Mouse (Mus musculus): Measurements from ENCODE around the gene Gbf1. TPM values are rescaled to one million over a fixed set of nuclear protein-coding genes. Genes with fewer than 3 reads are reported as not detected.

Gene Gbf1
- polyA plus RNA-seq, 1 experiment from 2014 or later: 71.8 TPM

DNA sequence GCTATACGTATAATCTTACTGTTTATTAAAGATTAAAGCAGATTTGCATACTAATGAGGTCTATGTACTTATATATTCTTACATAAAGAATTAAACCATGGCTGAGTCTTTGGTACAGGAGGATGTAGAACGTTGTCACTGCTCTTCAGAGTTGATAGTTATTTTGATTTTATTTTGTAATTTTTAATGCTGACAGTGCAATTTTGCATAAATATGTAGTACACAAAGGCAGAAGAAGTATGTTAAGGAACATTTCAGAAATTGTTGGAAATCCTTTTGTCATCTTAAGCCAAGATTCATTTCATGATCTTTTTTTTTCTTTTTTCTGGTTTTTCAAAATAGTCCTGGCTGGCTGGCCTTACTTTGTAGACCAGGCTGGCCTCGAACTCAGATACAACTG, 17.1 kb downstream of the Gbf1 start:
- Histone ChIP-seq H3K9me3 (ENCODE audit: control insufficient read depth, low read length) (no peaks in the 10 kb centered on the region), H3K9ac (replicated peaks; ENCODE audit: low read length) (no peak overlapping the region), H3K27ac (replicated peaks; ENCODE audit: low read depth, low read length) (no peak overlapping the region), H3K4me3 (replicated peaks; ENCODE audit: low read depth, low read length) (no peak overlapping the region), H3K4me2 (ENCODE audit: low read length) (no peak overlapping the region), H3K27me3 (ENCODE audit: control insufficient read depth, insufficient read depth, low read length) (no peaks in the 10 kb centered on the region), H3K36me3 (ENCODE audit: control insufficient read depth, insufficient read depth, low read length) (peaks cover 45% of the 10 kb centered on the region), H3K4me1 (ENCODE audit: control insufficient read depth, insufficient read depth, low read length) (no peaks in the 10 kb centered on the region)
- DNase-seq (no peak), ATAC-seq (ENCODE audit: low FRiP score, low TSS enrichment) (no peak)
- WGBS: 51% methylated on average over 3 of the region's 3 CpGs

DNA sequence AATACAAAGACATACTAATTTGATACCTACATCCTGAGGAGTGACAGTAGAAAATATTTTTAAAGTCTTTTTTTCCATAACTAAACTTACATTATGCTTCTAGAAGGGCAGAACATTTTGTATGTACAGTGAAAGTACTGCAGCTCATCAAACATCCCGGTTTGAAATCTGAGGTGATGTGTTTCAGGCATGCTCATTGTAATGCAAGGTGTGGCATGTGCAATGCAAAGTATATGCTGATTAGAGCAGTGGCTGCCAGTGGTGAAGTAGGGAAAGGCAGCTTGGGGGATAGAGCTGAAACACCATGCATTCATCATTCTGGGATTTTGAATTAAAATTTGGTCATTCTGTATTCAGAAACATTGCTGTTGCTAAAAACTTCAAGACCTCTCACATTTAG, 17.6 kb downstream of the Gbf1 start:
- Histone ChIP-seq H3K4me1 (ENCODE audit: control insufficient read depth, insufficient read depth, low read length) (no peaks in the 10 kb centered on the region), H3K9ac (replicated peaks; ENCODE audit: low read length) (no peak overlapping the region), H3K27ac (replicated peaks; ENCODE audit: low read depth, low read length) (no peak overlapping the region), H3K4me3 (replicated peaks; ENCODE audit: low read depth, low read length) (no peak overlapping the region), H3K9me3 (ENCODE audit: control insufficient read depth, low read length) (no peaks in the 10 kb centered on the region), H3K36me3 (ENCODE audit: control insufficient read depth, insufficient read depth, low read length) (peaks cover 40% of the 10 kb centered on the region), H3K27me3 (ENCODE audit: control insufficient read depth, insufficient read depth, low read length) (no peaks in the 10 kb centered on the region), H3K4me2 (ENCODE audit: low read length) (no peak overlapping the region)
- WGBS: 49% methylated on average over 1 of the region's 1 CpGs
- ATAC-seq (ENCODE audit: low FRiP score, low TSS enrichment) (no peak), DNase-seq (peak; percentile 12)

DNA sequence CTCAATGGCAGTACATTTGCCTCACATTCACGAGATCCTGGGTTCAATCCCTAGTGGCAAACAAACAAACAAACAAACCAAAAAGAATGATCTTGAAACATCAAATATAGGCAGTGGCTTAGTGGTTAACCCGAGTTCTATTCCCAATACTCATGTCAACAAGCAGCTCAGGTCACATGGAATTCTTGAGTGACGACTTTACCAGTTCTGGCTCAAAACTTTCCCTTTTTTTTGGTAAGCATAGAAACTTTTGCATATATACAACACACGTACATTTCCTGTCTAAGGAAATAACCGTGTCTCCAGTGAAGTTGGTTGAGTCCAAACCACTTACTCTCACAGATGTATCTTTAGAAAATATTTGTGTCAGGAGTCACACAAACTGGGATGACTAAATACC, 20.2 kb downstream of the Gbf1 start:
- Histone ChIP-seq H3K9ac (replicated peaks; ENCODE audit: low read length) (no peak overlapping the region), H3K27me3 (ENCODE audit: control insufficient read depth, insufficient read depth, low read length) (no peaks in the 10 kb centered on the region), H3K4me2 (ENCODE audit: low read length) (no peak overlapping the region), H3K27ac (replicated peaks; ENCODE audit: low read depth, low read length) (no peak overlapping the region), H3K9me3 (ENCODE audit: control insufficient read depth, low read length) (no peaks in the 10 kb centered on the region), H3K36me3 (ENCODE audit: control insufficient read depth, insufficient read depth, low read length) (peaks cover 22% of the 10 kb centered on the region), H3K4me1 (ENCODE audit: control insufficient read depth, insufficient read depth, low read length) (no peaks in the 10 kb centered on the region), H3K4me3 (replicated peaks; ENCODE audit: low read depth, low read length) (no peak overlapping the region)
- no peak for DNase-seq
- WGBS: 90% methylated on average over 5 of the region's 5 CpGs
- ATAC-seq (ENCODE audit: low FRiP score, low TSS enrichment): no peak

DNA sequence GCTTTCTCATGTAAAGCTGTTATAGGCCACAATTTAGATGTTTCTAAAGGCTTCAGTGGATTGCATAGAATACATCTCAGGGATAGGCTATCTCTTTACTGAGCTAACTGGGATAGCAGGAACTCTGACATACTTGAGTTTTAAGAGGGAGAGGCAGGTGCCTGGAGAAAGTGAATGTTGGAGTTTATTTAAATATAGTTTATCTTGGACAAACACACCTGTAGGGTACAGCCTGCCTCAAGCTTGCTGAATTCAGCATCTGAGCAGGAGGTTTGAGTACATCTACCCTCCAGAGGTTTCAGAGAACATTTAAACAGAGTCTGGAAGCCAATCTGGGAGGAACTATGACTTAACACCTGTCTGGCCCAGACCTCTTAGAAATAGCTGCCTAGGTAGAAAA, 22.9 kb downstream of the Gbf1 start:
- peaks cover 22% of the 10 kb centered on the region for H3K36me3 ChIP-seq (ENCODE audit: control insufficient read depth, insufficient read depth, low read length)
- no peak overlapping the region for H3K4me3 ChIP-seq (replicated peaks; ENCODE audit: low read depth, low read length)
- H3K9ac ChIP-seq (replicated peaks; ENCODE audit: low read length): no peak overlapping the region
- no peak overlapping the region for H3K27ac ChIP-seq (replicated peaks; ENCODE audit: low read depth, low read length)
- DNase-seq (no peak), ATAC-seq (ENCODE audit: low FRiP score, low TSS enrichment) (no peak)
- H3K27me3 ChIP-seq (ENCODE audit: control insufficient read depth, insufficient read depth, low read length): no peaks in the 10 kb centered on the region
- H3K4me1 ChIP-seq (ENCODE audit: control insufficient read depth, insufficient read depth, low read length): peaks cover 4% of the 10 kb centered on the region; the same call in 1 of the 2 replicates
- H3K9me3 ChIP-seq (ENCODE audit: control insufficient read depth, low read length): no peaks in the 10 kb centered on the region
- H3K4me2 ChIP-seq (ENCODE audit: low read length): no peak overlapping the region

DNA sequence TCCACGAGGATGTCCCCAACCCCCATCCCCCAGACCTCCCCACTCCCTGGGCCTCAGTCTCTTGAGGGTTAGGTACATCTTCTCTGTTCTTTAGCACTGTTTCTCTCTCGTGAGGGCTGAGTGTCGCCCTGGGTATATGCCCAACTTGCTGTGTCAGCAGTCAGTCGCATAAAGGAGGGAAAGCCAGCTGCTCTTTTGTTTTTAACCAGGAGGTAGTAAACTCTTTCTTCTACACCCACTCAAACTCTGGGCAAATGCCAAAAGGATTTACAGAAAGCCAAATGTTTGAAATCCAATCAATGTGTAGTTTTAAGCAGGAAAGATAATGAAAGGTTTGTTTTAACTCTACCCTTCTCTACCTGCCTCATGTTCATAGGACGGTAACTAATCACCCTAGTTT, 24.7 kb downstream of the Gbf1 start:
- ATAC-seq (ENCODE audit: low FRiP score, low TSS enrichment) (no peak), DNase-seq (no peak)
- Histone ChIP-seq H3K36me3 (ENCODE audit: control insufficient read depth, insufficient read depth, low read length) (peaks cover 12% of the 10 kb centered on the region), H3K9me3 (ENCODE audit: control insufficient read depth, low read length) (no peaks in the 10 kb centered on the region), H3K9ac (replicated peaks; ENCODE audit: low read length) (no peak overlapping the region), H3K4me2 (ENCODE audit: low read length) (no peak overlapping the region), H3K4me3 (replicated peaks; ENCODE audit: low read depth, low read length) (no peak overlapping the region), H3K4me1 (ENCODE audit: control insufficient read depth, insufficient read depth, low read length) (peaks cover 5% of the 10 kb centered on the region; the same call in 1 of the 2 replicates), H3K27ac (replicated peaks; ENCODE audit: low read depth, low read length) (no peak overlapping the region), H3K27me3 (ENCODE audit: control insufficient read depth, insufficient read depth, low read length) (no peaks in the 10 kb centered on the region)
- WGBS: 58% methylated on average over 5 of the region's 5 CpGs

DNA sequence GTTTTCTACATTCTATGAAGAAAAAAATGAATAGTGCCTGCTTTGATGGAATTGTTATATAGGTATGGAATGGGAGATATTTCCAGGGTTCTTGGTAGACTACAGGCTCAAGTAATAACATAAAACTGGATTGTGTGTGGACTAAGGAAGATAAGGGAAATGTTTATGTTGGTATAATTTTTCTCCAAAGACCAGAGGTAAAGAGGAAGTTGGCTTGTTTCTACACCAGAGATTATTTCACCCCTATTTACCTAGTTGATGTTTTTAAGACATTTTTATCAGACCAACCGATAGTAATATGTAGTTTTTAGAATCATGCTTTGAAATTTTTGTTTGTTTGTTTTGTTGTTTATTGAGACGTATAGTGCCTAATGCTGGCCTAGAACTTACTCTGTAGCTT, 28.0 kb downstream of the Gbf1 start:
- ATAC-seq (ENCODE audit: low FRiP score, low TSS enrichment) (no peak), DNase-seq (no peak)
- Histone ChIP-seq H3K4me2 (ENCODE audit: low read length) (no peak overlapping the region), H3K9ac (replicated peaks; ENCODE audit: low read length) (no peak overlapping the region), H3K9me3 (ENCODE audit: control insufficient read depth, low read length) (no peaks in the 10 kb centered on the region), H3K36me3 (ENCODE audit: control insufficient read depth, insufficient read depth, low read length) (peaks cover 6% of the 10 kb centered on the region), H3K4me3 (replicated peaks; ENCODE audit: low read depth, low read length) (no peak overlapping the region), H3K4me1 (ENCODE audit: control insufficient read depth, insufficient read depth, low read length) (peaks cover 5% of the 10 kb centered on the region; the same call in 1 of the 2 replicates), H3K27ac (replicated peaks; ENCODE audit: low read depth, low read length) (no peak overlapping the region), H3K27me3 (ENCODE audit: control insufficient read depth, insufficient read depth, low read length) (no peaks in the 10 kb centered on the region)
- 97% methylated on average over 2 of the region's 2 CpGs for WGBS

DNA sequence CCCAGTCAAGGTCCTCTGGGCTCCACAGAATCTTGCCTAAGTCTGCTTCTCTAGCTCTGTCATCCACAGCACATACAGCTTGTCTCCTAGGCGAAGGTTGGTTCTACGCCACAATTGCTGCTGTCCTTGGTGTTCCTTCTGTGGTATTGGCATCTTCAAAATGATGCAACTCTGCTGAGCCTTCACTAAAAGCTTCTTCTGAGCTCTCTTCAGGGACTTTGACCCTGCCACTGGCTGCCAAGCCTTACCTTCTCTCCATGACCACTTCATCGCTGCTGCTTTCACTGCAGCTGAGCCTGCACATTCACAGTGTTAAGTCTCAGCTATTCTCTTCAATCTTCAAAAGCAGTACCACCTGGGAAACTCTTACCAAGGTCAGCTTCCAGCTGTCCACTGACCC, 29.9 kb downstream of the Gbf1 start:
- DNase-seq: no peak
- H3K9ac ChIP-seq (replicated peaks; ENCODE audit: low read length): no peak overlapping the region
- WGBS: 91% methylated on average over 3 of the region's 3 CpGs

DNA sequence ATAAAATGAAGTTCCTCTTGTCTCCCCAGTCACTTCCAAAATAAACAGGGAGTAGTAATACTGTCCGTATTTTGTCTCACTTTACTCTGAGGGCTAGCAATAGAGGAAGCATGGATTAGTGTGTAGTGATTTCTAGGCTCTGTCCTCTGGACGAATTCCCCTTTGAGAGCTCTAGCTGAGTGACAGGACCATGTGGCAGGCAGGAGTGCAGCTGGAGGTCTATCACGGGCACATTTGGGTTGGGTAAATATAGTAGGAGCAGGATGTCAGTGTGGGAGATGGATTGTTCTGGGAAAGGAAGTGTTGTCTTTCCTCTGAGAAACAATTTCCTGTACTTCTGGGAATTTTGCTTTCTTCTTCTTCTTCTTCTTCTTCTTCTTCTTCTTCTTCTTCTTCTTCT, 34.3 kb downstream of the Gbf1 start:
- Histone ChIP-seq H3K9me3 (ENCODE audit: control insufficient read depth, low read length) (no peaks in the 10 kb centered on the region), H3K4me3 (replicated peaks; ENCODE audit: low read depth, low read length) (no peak overlapping the region), H3K27me3 (ENCODE audit: control insufficient read depth, insufficient read depth, low read length) (no peaks in the 10 kb centered on the region), H3K4me1 (ENCODE audit: control insufficient read depth, insufficient read depth, low read length) (no peaks in the 10 kb centered on the region), H3K36me3 (ENCODE audit: control insufficient read depth, insufficient read depth, low read length) (peaks cover 6% of the 10 kb centered on the region), H3K9ac (replicated peaks; ENCODE audit: low read length) (no peak overlapping the region), H3K27ac (replicated peaks; ENCODE audit: low read depth, low read length) (no peak overlapping the region), H3K4me2 (ENCODE audit: low read length) (no peak overlapping the region)
- WGBS: 60% methylated on average over 3 of the region's 3 CpGs
- DNase-seq: no peak
- ATAC-seq (ENCODE audit: low FRiP score, low TSS enrichment): no peak

More for the DNA sequence above, 29.9 kb downstream of the Gbf1 start:
- ATAC-seq (ENCODE audit: low FRiP score, low TSS enrichment): no peak
- H3K36me3 ChIP-seq (ENCODE audit: control insufficient read depth, insufficient read depth, low read length): peaks cover 6% of the 10 kb centered on the region
- no peak overlapping the region for H3K4me3 ChIP-seq (replicated peaks; ENCODE audit: low read depth, low read length)
- no peak overlapping the region for H3K4me2 ChIP-seq (ENCODE audit: low read length)
- no peaks in the 10 kb centered on the region for H3K9me3 ChIP-seq (ENCODE audit: control insufficient read depth, low read length)
- no peaks in the 10 kb centered on the region for H3K27me3 ChIP-seq (ENCODE audit: control insufficient read depth, insufficient read depth, low read length)
- H3K27ac ChIP-seq (replicated peaks; ENCODE audit: low read depth, low read length): no peak overlapping the region
- H3K4me1 ChIP-seq (ENCODE audit: control insufficient read depth, insufficient read depth, low read length): peaks cover 5% of the 10 kb centered on the region; the same call in 1 of the 2 replicates

DNA sequence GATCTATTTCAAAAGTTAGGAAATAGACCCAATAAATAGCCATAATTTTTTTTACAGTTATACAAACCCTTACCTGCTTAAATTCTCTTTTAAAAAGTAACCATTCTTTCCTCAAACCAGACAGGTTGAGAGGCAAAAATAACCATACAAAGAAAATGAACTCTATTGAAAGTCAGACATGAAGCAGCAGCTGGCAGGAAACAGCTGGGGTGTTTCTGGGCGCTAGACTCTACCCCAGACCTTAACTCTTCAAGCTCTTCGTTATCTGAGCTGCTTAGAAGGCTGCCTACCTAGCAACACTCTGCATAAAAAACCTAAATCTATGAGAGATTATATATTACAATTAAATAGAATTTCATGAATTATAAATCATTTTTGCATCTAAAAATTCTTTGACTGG, 34.9 kb downstream of the Gbf1 start:
- Histone ChIP-seq H3K36me3 (ENCODE audit: control insufficient read depth, insufficient read depth, low read length) (peaks cover 3% of the 10 kb centered on the region), H3K9ac (replicated peaks; ENCODE audit: low read length) (no peak overlapping the region), H3K27me3 (ENCODE audit: control insufficient read depth, insufficient read depth, low read length) (no peaks in the 10 kb centered on the region), H3K4me1 (ENCODE audit: control insufficient read depth, insufficient read depth, low read length) (no peaks in the 10 kb centered on the region), H3K4me3 (replicated peaks; ENCODE audit: low read depth, low read length) (no peak overlapping the region), H3K9me3 (ENCODE audit: control insufficient read depth, low read length) (no peaks in the 10 kb centered on the region), H3K4me2 (ENCODE audit: low read length) (no peak overlapping the region), H3K27ac (replicated peaks; ENCODE audit: low read depth, low read length) (no peak overlapping the region)
- no peak for DNase-seq
- no peak for ATAC-seq (ENCODE audit: low FRiP score, low TSS enrichment)
- 91% methylated on average over 2 of the region's 2 CpGs for WGBS

All from midbrain, embryonic 14.5 days (tissue).